20 mouse cellular contexts compared by ENCODE assay signal in the genomic region with DNA sequence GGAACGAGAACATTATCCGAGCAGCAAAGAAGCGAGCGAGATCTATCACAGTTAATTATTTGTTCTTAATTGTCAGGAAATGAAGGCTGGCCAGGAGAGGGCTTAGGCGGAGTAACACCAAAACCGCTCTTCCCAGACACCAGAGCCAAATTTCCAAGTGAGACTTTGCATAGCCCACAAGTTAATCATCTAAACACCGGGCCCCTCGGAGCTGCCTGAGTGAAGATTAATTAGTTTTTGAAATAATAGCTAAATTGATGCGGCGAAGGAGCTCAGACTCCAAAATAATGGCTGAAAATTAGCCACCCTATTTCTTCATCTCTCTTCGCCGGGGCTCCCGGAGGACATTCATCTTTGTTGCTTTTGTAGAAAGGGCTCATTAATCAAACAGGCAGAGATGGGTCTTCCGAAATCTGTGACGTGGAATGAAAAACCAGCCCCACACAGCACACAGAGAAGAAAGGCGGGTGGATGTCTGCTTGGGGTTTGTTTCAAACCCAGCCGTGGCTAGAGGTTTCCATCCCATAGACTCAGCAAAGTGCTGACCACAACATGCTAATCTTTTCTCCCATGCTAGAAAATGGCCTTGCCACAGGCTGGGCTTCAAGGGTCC.
DNase-seq lines count a peak whose midpoint lies in the region; ATAC-seq lines count a peak whose summit lies in the region.
"Had no signal": no experiment of that assay in that cellular context is flagged by ENCODE, and none has a peak within 500 bp of the region (broad histone marks: within the 10 kb centered on the region; RNA-seq: fewer than 3 reads in every experiment).

No protein-coding gene starts in this region.

- peak; percentile 26; the same call in 1 of the 2 replicates for ATAC-seq in forebrain, embryonic 14.5 days
- peak; percentile 68 for ATAC-seq in hindbrain, embryonic 15.5 days (ENCODE audit: low FRiP score, low read depth)
- ATAC-seq: intestine, embryonic 15.5 days; midbrain, embryonic 16.5 days had no signal

- H3K4me2 ChIP-seq in forebrain, embryonic 14.5 days (ENCODE audit: low read length), result peak overlapping the region; percentile 25
- H3K4me2 ChIP-seq in hindbrain, embryonic 15.5 days, result peak overlapping the region; percentile 35; the same call in 1 of the 2 replicates
- H3K4me2 ChIP-seq: heart, embryonic 13.5 days; intestine, embryonic 15.5 days; liver, embryonic 11.5 days had no signal

- no peaks in the 10 kb centered on the region for H3K27me3 ChIP-seq in forebrain, embryonic 14.5 days (replicated peaks; ENCODE audit: control insufficient read depth, insufficient read depth, low read length)
- no peaks in the 10 kb centered on the region for H3K27me3 ChIP-seq in hindbrain, embryonic 15.5 days
- H3K27me3 ChIP-seq: heart, embryonic 13.5 days; intestine, embryonic 15.5 days had no signal

- no peak overlapping the region for H3K4me3 ChIP-seq in forebrain, embryonic 14.5 days (ENCODE audit: low read depth, low read length)
- H3K4me3 ChIP-seq in hindbrain, embryonic 15.5 days, result no peak overlapping the region
- H3K4me3 ChIP-seq: heart, embryonic 13.5 days; intestine, embryonic 15.5 days had no signal

- H3K9me3 ChIP-seq in forebrain, embryonic 14.5 days (replicated peaks; ENCODE audit: control insufficient read depth, low read length), result no peaks in the 10 kb centered on the region
- H3K9me3 ChIP-seq in hindbrain, embryonic 15.5 days, result no peaks in the 10 kb centered on the region
- H3K9me3 ChIP-seq: heart, embryonic 13.5 days; intestine, embryonic 15.5 days had no signal

- H3K9ac ChIP-seq in forebrain, embryonic 14.5 days (ENCODE audit: low read length), result no peak overlapping the region
- no peak overlapping the region for H3K9ac ChIP-seq in hindbrain, embryonic 15.5 days
- H3K9ac ChIP-seq: heart, embryonic 13.5 days; intestine, embryonic 15.5 days had no signal

- no peaks in the 10 kb centered on the region for H3K36me3 ChIP-seq in forebrain, embryonic 14.5 days (ENCODE audit: control insufficient read depth, insufficient read depth, low read length)
- H3K36me3 ChIP-seq in hindbrain, embryonic 15.5 days, result no peaks in the 10 kb centered on the region
- H3K36me3 ChIP-seq: G1E; heart, embryonic 13.5 days; intestine, embryonic 15.5 days had no signal

- no peak overlapping the region for H3K27ac ChIP-seq in forebrain, embryonic 14.5 days (ENCODE audit: low read depth, low read length)
- H3K27ac ChIP-seq in hindbrain, embryonic 15.5 days (replicated peaks), result peak overlapping the region; percentile 57
- H3K27ac ChIP-seq: heart, embryonic 13.5 days; intestine, embryonic 15.5 days; stomach, postnatal 0 days had no signal

- peak; percentile 13 for DNase-seq in embryo, embryonic 11 days
- no peak for DNase-seq in embryo, embryonic 10 days (ENCODE audit: low spot score)
- DNase-seq in MN1 (ENCODE audit: low spot score), result peak; percentile 11
- peak; percentile 73 for DNase-seq in forebrain, embryonic 14.5 days (ENCODE audit: low spot score)
- DNase-seq in heart, adult 18-20 months, result no peak
- no peak for DNase-seq in adrenal gland, adult 8-10 months
- DNase-seq in layer of hippocampus, postnatal 25 days (ENCODE audit: extremely low spot score in 1 of 2, low spot score in 1 of 2), result no peak
- DNase-seq: cerebellum, adult 9-11 months; kidney, postnatal 4 days; layer of hippocampus, adult 9-11 months; lung, adult 18-20 months; lung, postnatal 14 days; right cerebral cortex, adult 18-20 months had no signal

- peaks cover 12% of the 10 kb centered on the region for H3K4me1 ChIP-seq in forebrain, embryonic 14.5 days (ENCODE audit: control insufficient read depth, insufficient read depth, low read length)
- H3K4me1 ChIP-seq in hindbrain, embryonic 15.5 days (replicated peaks), result peaks cover 20% of the 10 kb centered on the region
- H3K4me1 ChIP-seq: heart, embryonic 13.5 days; intestine, embryonic 15.5 days had no signal

- WGBS in forebrain, embryonic 14.5 days, result 14% methylated on average over 17 of the region's 17 CpGs
- 36% methylated on average over 17 of the region's 17 CpGs for WGBS in hindbrain, embryonic 15.5 days

Comparison
In these comparisons a context has a peak if more than half of its experiments do, and no peak if none do; other contexts are left out.
1. DNase-seq: peak in embryo, embryonic 11 days (single experiment), MN1 (single experiment) and forebrain, embryonic 14.5 days (single experiment); none in embryo, embryonic 10 days (single experiment), heart, adult 18-20 months (0 of 2), adrenal gland, adult 8-10 months (single experiment) and layer of hippocampus, postnatal 25 days (0 of 2).